Mouse (Mus musculus): ENCODE results near the gene Prkag1. TPM values are rescaled to one million over a fixed set of nuclear protein-coding genes. Genes with fewer than 3 reads are reported as not detected.

The Prkag1 gene
- polyA plus RNA-seq, 1 experiment = 237 TPM

GRCm38 (mm10) chr15:98798903-98799302, 32.4 kb downstream of the Prkag1 start:
- H3K9me3 ChIP-seq = peaks cover 3% of the 10 kb centered on the region; the same call in 1 of the 2 replicates
- peaks cover 97% of the 10 kb centered on the region for H3K27me3 ChIP-seq (replicated peaks)
- TF ChIP-seq FLI1 (IDR thresholded peaks at IDR 0.05; ENCODE audit: low read length) = no peak
- no peak for TF ChIP-seq GATA1 (IDR thresholded peaks at IDR 0.05; ENCODE audit: borderline replicate concordance, low read length)
- H3K4me3 ChIP-seq (replicated peaks) = no peak overlapping the region
- H3K36me3 ChIP-seq (replicated peaks; ENCODE audit: low read length) = no peaks in the 10 kb centered on the region
- peaks cover 38% of the 10 kb centered on the region for H3K4me1 ChIP-seq

- no peak for TF ChIP-seq FLI1 (IDR thresholded peaks at IDR 0.05; ENCODE audit: low read length)
- no peak for TF ChIP-seq GATA1 (IDR thresholded peaks at IDR 0.05; ENCODE audit: borderline replicate concordance, low read length)
- peaks cover 4% of the 10 kb centered on the region; the same call in 1 of the 2 replicates for H3K9me3 ChIP-seq
- peaks cover 38% of the 10 kb centered on the region for H3K4me1 ChIP-seq
- H3K27me3 ChIP-seq (replicated peaks) = peaks cover 99% of the 10 kb centered on the region
- no peaks in the 10 kb centered on the region for H3K36me3 ChIP-seq (replicated peaks; ENCODE audit: low read length)
- no peak overlapping the region for H3K4me3 ChIP-seq (replicated peaks)
These were observed 33.4 kb downstream of the Prkag1 start for GRCm38 (mm10) chr15:98797835-98798492.

GRCm38 (mm10) chr15:98796803-98797595, 34.3 kb downstream of the Prkag1 start:
- H3K36me3 ChIP-seq (replicated peaks; ENCODE audit: low read length) = no peaks in the 10 kb centered on the region
- peaks cover 99% of the 10 kb centered on the region for H3K27me3 ChIP-seq (replicated peaks)
- no peak for TF ChIP-seq FLI1 (IDR thresholded peaks at IDR 0.05; ENCODE audit: low read length)
- TF ChIP-seq GATA1 (IDR thresholded peaks at IDR 0.05; ENCODE audit: borderline replicate concordance, low read length) = no peak
- peaks cover 12% of the 10 kb centered on the region; the same call in 1 of the 2 replicates for H3K9me3 ChIP-seq
- H3K4me3 ChIP-seq (replicated peaks) = no peak overlapping the region
- peaks cover 44% of the 10 kb centered on the region for H3K4me1 ChIP-seq

GRCm38 (mm10) chr15:98793141-98793698, 38.1 kb downstream of the Prkag1 start:
- Histone ChIP-seq H3K4me1 (peaks cover 78% of the 10 kb centered on the region), H3K36me3 (replicated peaks; ENCODE audit: low read length) (no peaks in the 10 kb centered on the region), H3K27me3 (replicated peaks) (peaks cover 99% of the 10 kb centered on the region), H3K4me3 (replicated peaks) (peak overlapping the region; percentile 88), H3K9me3 (peaks cover 14% of the 10 kb centered on the region; the same call in 1 of the 2 replicates)
- TF ChIP-seq GATA1 (IDR thresholded peaks at IDR 0.05; ENCODE audit: borderline replicate concordance, low read length) (no peak), FLI1 (IDR thresholded peaks at IDR 0.05; ENCODE audit: low read length) (no peak)

GRCm38 (mm10) chr15:98792233-98793020, 38.9 kb downstream of the Prkag1 start:
- peaks cover 14% of the 10 kb centered on the region; the same call in 1 of the 2 replicates for H3K9me3 ChIP-seq
- TF ChIP-seq GATA1 (IDR thresholded peaks at IDR 0.05; ENCODE audit: borderline replicate concordance, low read length) = no peak
- peaks cover 72% of the 10 kb centered on the region for H3K4me1 ChIP-seq
- peaks cover 99% of the 10 kb centered on the region for H3K27me3 ChIP-seq (replicated peaks)
- H3K4me3 ChIP-seq (replicated peaks) = peak overlapping the region; percentile 88
- no peaks in the 10 kb centered on the region for H3K36me3 ChIP-seq (replicated peaks; ENCODE audit: low read length)

- peaks cover 14% of the 10 kb centered on the region; the same call in 1 of the 2 replicates for H3K9me3 ChIP-seq
- peak overlapping the region; percentile 64 for H3K4me3 ChIP-seq (replicated peaks)
- H3K4me1 ChIP-seq = peaks cover 66% of the 10 kb centered on the region
- TF ChIP-seq FLI1 (IDR thresholded peaks at IDR 0.05; ENCODE audit: low read length) (no peak), GATA1 (IDR thresholded peaks at IDR 0.05; ENCODE audit: borderline replicate concordance, low read length) (no peak)
- no peaks in the 10 kb centered on the region for H3K36me3 ChIP-seq (replicated peaks; ENCODE audit: low read length)
- H3K27me3 ChIP-seq (replicated peaks) = peaks cover 96% of the 10 kb centered on the region
These were observed 39.5 kb downstream of the Prkag1 start for GRCm38 (mm10) chr15:98791771-98792170.

- no peak for TF ChIP-seq FLI1 (IDR thresholded peaks at IDR 0.05; ENCODE audit: low read length)
- no peak for TF ChIP-seq GATA1 (IDR thresholded peaks at IDR 0.05; ENCODE audit: borderline replicate concordance, low read length)
- Histone ChIP-seq H3K4me1 (peaks cover 60% of the 10 kb centered on the region), H3K36me3 (replicated peaks; ENCODE audit: low read length) (no peaks in the 10 kb centered on the region), H3K27me3 (replicated peaks) (peaks cover 96% of the 10 kb centered on the region), H3K9me3 (peaks cover 14% of the 10 kb centered on the region; the same call in 1 of the 2 replicates), H3K4me3 (replicated peaks) (peak overlapping the region; percentile 85)
These were observed 40.1 kb downstream of the Prkag1 start for GRCm38 (mm10) chr15:98791221-98791620.

GRCm38 (mm10) chr15:98790761-98791160, 40.6 kb downstream of the Prkag1 start:
- Histone ChIP-seq H3K4me1 (peaks cover 59% of the 10 kb centered on the region), H3K27me3 (replicated peaks) (peaks cover 93% of the 10 kb centered on the region), H3K9me3 (peaks cover 16% of the 10 kb centered on the region), H3K36me3 (replicated peaks; ENCODE audit: low read length) (no peaks in the 10 kb centered on the region), H3K4me3 (replicated peaks) (peak overlapping the region; percentile 85)
- TF ChIP-seq GATA1 (IDR thresholded peaks at IDR 0.05; ENCODE audit: borderline replicate concordance, low read length) = no peak
- no peak for TF ChIP-seq FLI1 (IDR thresholded peaks at IDR 0.05; ENCODE audit: low read length)
